Mouse (Mus musculus) heart, embryonic 12.5 days (tissue): ENCODE results near the gene Ube3c. TPM values are rescaled to one million over a fixed set of nuclear protein-coding genes. Genes with fewer than 3 reads are reported as not detected.
"Not testable (repeated sequence)": the region's sequence is repeated elsewhere in the genome, so short reads cannot be mapped to it uniquely, and the experiment has no call there.

Experiments
- ATAC-seq: fragments of 200-750 bp; cut with Nextera tagmentation; 2 replicates; pipeline ENCODE4 v1.8.0; 2017; ENCODE audit warnings: moderate TSS enrichment, moderate library complexity; ENCODE audit not compliant: insufficient number of reproducible peaks, low FRiP score
- H3K27ac ChIP-seq: fragments of 300-500 bp; sonication (generic); 2 replicates; pipeline ENCODE4 v1.5.1; 2016; ENCODE audit warnings: mild to moderate bottlenecking, moderate library complexity; ENCODE audit not compliant: poor library complexity, severe bottlenecking
- H3K27me3 ChIP-seq: fragments of 300-500 bp; sonication (generic); replicated peaks from 2 replicates; pipeline ENCODE4 v1.6.1; 2016; ENCODE audit warnings: mild to moderate bottlenecking, moderate library complexity
- H3K36me3 ChIP-seq: fragments of 300-500 bp; sonication (generic); 2 replicates; pipeline ENCODE4 v1.6.1; 2016; ENCODE audit warnings: mild to moderate bottlenecking, moderate library complexity
- H3K4me1 ChIP-seq: fragments of 300-500 bp; sonication (generic); replicated peaks from 2 replicates; pipeline ENCODE4 v1.6.1; 2016; ENCODE audit warnings: mild to moderate bottlenecking
- H3K4me2 ChIP-seq: fragments of 300-500 bp; sonication (generic); 2 replicates; pipeline ENCODE4 v1.6.1; 2016; ENCODE audit warnings: mild to moderate bottlenecking, moderate library complexity
- H3K4me3 ChIP-seq: fragments of 300-500 bp; sonication (generic); 2 replicates; pipeline ENCODE4 v1.5.1; 2016; ENCODE audit warnings: mild to moderate bottlenecking
- H3K9ac ChIP-seq: fragments of 300-500 bp; sonication (generic); 2 replicates; pipeline ENCODE4 v1.6.1; 2016; ENCODE audit warnings: mild to moderate bottlenecking, moderate library complexity
- H3K9me3 ChIP-seq: fragments of 300-500 bp; sonication (generic); replicated peaks from 2 replicates; pipeline ENCODE4 v1.6.1; 2016; ENCODE audit warnings: mild to moderate bottlenecking, moderate library complexity
- WGBS: fragments of 180-500 bp; shearing (Covaris S2); methylation state at CpG from one replicate; pipeline ENCODE4 v1.1.7; 2016; 5-methylcytosine and 5-hydroxymethylcytosine counted together
- polyA plus RNA-seq: library from polyadenylated mRNA; unstranded; fragments of >200 nt; fragmentation: Nextera tagmentation; extraction: Ambion mirVana; gene quantifications from 2 replicates; pipeline ENCODE4 v1.2.1, GENCODE M21; 2016

Gene Ube3c
- polyA plus RNA-seq, 1 experiment from 2014 or later = 35.8 TPM

- no peak for ATAC-seq
- H3K36me3 ChIP-seq = peaks cover 38% of the 10 kb centered on the region
- 75% methylated on average over 10 of the region's 10 CpGs for WGBS
These were observed 56.6 kb downstream of the Ube3c start for GRCm38 (mm10) chr5:29625610-29626009.

DNA sequence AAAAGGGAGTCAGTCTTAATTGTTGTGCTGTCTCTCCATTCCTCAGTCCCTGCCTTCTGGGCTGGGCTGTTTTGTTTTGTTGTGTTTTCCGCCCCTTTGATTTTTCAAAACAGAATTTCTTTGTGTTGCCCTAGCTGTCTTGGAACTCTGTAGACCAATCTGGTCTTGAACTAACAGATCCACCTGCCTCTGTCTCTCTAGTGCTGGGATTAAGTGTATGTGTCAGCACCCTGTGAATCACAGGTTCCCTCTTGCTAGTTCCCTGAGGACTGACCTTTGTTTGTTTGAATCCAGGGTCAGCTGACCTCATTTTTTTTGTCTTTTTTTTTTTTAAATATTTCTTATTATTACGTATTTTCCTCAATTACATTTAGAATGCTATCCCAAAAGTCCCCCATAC lies 60.9 kb downstream of the Ube3c start:
- no peaks in the 10 kb centered on the region for H3K27me3 ChIP-seq
- peaks cover 46% of the 10 kb centered on the region for H3K36me3 ChIP-seq
- H3K4me1 ChIP-seq = no peaks in the 10 kb centered on the region
- no peak overlapping the region for H3K4me3 ChIP-seq
- ATAC-seq = no peak
- 93% methylated on average over 2 of the region's 2 CpGs for WGBS
- H3K4me2 ChIP-seq = no peak overlapping the region
- H3K9ac ChIP-seq = no peak overlapping the region
- no peaks in the 10 kb centered on the region for H3K9me3 ChIP-seq
- H3K27ac ChIP-seq = no peak overlapping the region

More at GRCm38 (mm10) chr5:29625610-29626009, 56.6 kb downstream of the Ube3c start:
- no peaks in the 10 kb centered on the region for H3K27me3 ChIP-seq
- H3K4me2 ChIP-seq = no peak overlapping the region
- no peak overlapping the region for H3K4me3 ChIP-seq
- H3K9ac ChIP-seq = no peak overlapping the region
- H3K4me1 ChIP-seq = no peaks in the 10 kb centered on the region
- H3K9me3 ChIP-seq = no peaks in the 10 kb centered on the region
- no peak overlapping the region for H3K27ac ChIP-seq

DNA sequence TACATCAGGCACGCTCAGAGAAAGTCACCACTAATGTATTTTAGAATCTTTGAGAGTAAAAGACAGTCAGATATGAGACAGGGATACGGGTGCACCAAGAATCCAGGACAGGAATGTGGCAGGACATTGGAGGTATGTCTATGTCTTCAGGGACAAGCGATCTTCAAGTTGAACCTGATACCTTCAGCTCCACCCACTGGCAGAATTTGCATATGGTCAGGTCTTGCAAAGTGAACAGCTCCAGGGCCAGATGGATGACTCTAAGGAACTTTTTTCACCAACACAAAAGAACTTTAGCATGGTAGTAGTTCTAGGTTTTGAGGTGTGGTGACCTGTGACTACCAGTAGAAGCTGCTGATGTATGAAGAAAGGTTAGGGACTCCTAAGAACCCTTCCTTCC lies 62.7 kb downstream of the Ube3c start:
- WGBS = 80% methylated on average over 3 of the region's 3 CpGs
- H3K4me3 ChIP-seq = no peak overlapping the region
- no peak for ATAC-seq
- no peaks in the 10 kb centered on the region for H3K4me1 ChIP-seq
- no peak overlapping the region for H3K27ac ChIP-seq
- no peak overlapping the region for H3K4me2 ChIP-seq
- no peaks in the 10 kb centered on the region for H3K27me3 ChIP-seq
- peaks cover 47% of the 10 kb centered on the region for H3K36me3 ChIP-seq
- H3K9me3 ChIP-seq = no peaks in the 10 kb centered on the region
- H3K9ac ChIP-seq = no peak overlapping the region

GRCm38 (mm10) chr5:29636298-29636697 lies 67.3 kb downstream of the Ube3c start:
- ATAC-seq = no peak
- H3K9me3 ChIP-seq = no peaks in the 10 kb centered on the region
- H3K4me3 ChIP-seq = no peak overlapping the region
- H3K4me1 ChIP-seq = 0 out of 2 replicates have a peak, but pooled peaks cover 3% of the 10 kb centered on the region
- H3K36me3 ChIP-seq = peaks cover 68% of the 10 kb centered on the region
- no peak overlapping the region for H3K9ac ChIP-seq
- no peak overlapping the region for H3K4me2 ChIP-seq
- H3K27ac ChIP-seq = no peak overlapping the region
- no peaks in the 10 kb centered on the region for H3K27me3 ChIP-seq

- peaks cover 67% of the 10 kb centered on the region for H3K36me3 ChIP-seq
These were observed 67.8 kb downstream of the Ube3c start for GRCm38 (mm10) chr5:29636884-29637283.

GRCm38 (mm10) chr5:29641124-29641884 lies 72.3 kb downstream of the Ube3c start:
- H3K4me1 ChIP-seq = 0 out of 2 replicates have a peak, but pooled peaks cover 3% of the 10 kb centered on the region
- H3K4me2 ChIP-seq = no peak overlapping the region
- H3K27ac ChIP-seq = no peak overlapping the region
- H3K9ac ChIP-seq = no peak overlapping the region
- H3K4me3 ChIP-seq = no peak overlapping the region
- WGBS = 78% methylated on average over 7 of the region's 7 CpGs
- H3K36me3 ChIP-seq = peaks cover 45% of the 10 kb centered on the region
- no peaks in the 10 kb centered on the region for H3K9me3 ChIP-seq
- no peak for ATAC-seq
- H3K27me3 ChIP-seq = no peaks in the 10 kb centered on the region

More at GRCm38 (mm10) chr5:29636884-29637283, 67.8 kb downstream of the Ube3c start:
- Histone ChIP-seq H3K4me2 (no peak overlapping the region), H3K4me3 (no peak overlapping the region), H3K9me3 (no peaks in the 10 kb centered on the region), H3K9ac (no peak overlapping the region), H3K27ac (no peak overlapping the region), H3K27me3 (no peaks in the 10 kb centered on the region), H3K4me1 (0 out of 2 replicates have a peak, but pooled peaks cover 3% of the 10 kb centered on the region)
- no peak for ATAC-seq

- H3K4me3 ChIP-seq = no peak overlapping the region
- H3K9me3 ChIP-seq = no peaks in the 10 kb centered on the region
- H3K4me1 ChIP-seq = no peaks in the 10 kb centered on the region
- H3K27me3 ChIP-seq = no peaks in the 10 kb centered on the region
- peaks cover 36% of the 10 kb centered on the region for H3K36me3 ChIP-seq
- no peak overlapping the region for H3K27ac ChIP-seq
- no peak for ATAC-seq
- H3K4me2 ChIP-seq = no peak overlapping the region
- no peak overlapping the region for H3K9ac ChIP-seq
These were observed 82.7 kb downstream of the Ube3c start for GRCm38 (mm10) chr5:29651696-29652095.

- Histone ChIP-seq H3K9ac (no peak overlapping the region), H3K4me3 (no peak overlapping the region), H3K27me3 (no peaks in the 10 kb centered on the region), H3K4me2 (no peak overlapping the region), H3K9me3 (no peaks in the 10 kb centered on the region), H3K36me3 (peaks cover 34% of the 10 kb centered on the region), H3K4me1 (no peaks in the 10 kb centered on the region), H3K27ac (no peak overlapping the region)
- 80% methylated on average over 3 of the region's 3 CpGs for WGBS
- ATAC-seq = no peak
These were observed 88.7 kb downstream of the Ube3c start for GRCm38 (mm10) chr5:29657590-29658339.

GRCm38 (mm10) chr5:29661246-29661645 lies 92.2 kb downstream of the Ube3c start:
- not testable (repeated sequence) for H3K4me2 ChIP-seq

DNA sequence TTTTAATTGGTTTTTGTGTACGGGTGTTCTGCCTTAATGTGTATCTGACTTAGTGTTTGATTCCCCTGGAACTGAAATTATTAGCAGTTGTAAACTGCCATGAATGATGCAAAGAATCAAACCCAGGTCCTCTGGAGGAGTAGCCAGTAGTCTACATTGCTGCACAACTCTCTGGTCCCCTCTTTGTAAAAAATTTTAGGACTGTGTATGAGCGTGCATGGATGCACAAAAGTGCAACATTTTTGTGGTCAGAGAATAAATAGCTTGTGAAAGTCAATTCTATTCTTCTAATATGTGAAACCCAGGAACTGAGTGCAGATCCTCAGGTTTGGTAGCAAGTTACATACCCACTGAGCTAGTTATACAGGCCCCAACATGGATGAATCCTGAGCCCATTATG lies 96.3 kb downstream of the Ube3c start:
- Histone ChIP-seq H3K4me2 (no peak overlapping the region), H3K4me3 (no peak overlapping the region), H3K36me3 (peaks cover 62% of the 10 kb centered on the region), H3K9ac (no peak overlapping the region), H3K9me3 (no peaks in the 10 kb centered on the region), H3K4me1 (no peaks in the 10 kb centered on the region), H3K27ac (no peak overlapping the region), H3K27me3 (no peaks in the 10 kb centered on the region)
- ATAC-seq = no peak
- 83% methylated on average over 2 of the region's 2 CpGs for WGBS

More at GRCm38 (mm10) chr5:29661246-29661645, 92.2 kb downstream of the Ube3c start:
- not testable (repeated sequence) for H3K4me3 ChIP-seq, H3K27ac ChIP-seq, H3K9me3 ChIP-seq, ATAC-seq, H3K9ac ChIP-seq, H3K27me3 ChIP-seq, H3K4me1 ChIP-seq
- H3K36me3 ChIP-seq = peaks cover 53% of the 10 kb centered on the region
- WGBS = 90% methylated on average over 4 of the region's 4 CpGs

GRCm38 (mm10) chr5:29672551-29672950 lies 103.5 kb downstream of the Ube3c start:
- no peak overlapping the region for H3K4me3 ChIP-seq
- no peak overlapping the region for H3K4me2 ChIP-seq
- H3K4me1 ChIP-seq = no peaks in the 10 kb centered on the region
- H3K27ac ChIP-seq = no peak overlapping the region
- no peak for ATAC-seq
- no peaks in the 10 kb centered on the region for H3K9me3 ChIP-seq
- H3K9ac ChIP-seq = no peak overlapping the region
- peaks cover 75% of the 10 kb centered on the region for H3K36me3 ChIP-seq
- 93% methylated on average over 4 of the region's 4 CpGs for WGBS
- no peaks in the 10 kb centered on the region for H3K27me3 ChIP-seq
